8 mouse cellular contexts compared by ENCODE assay signal in genomic region chr2:94398138-94398970, GRCm38 (mm10). TPM values are rescaled to one million over a fixed set of nuclear protein-coding genes. Genes with fewer than 3 reads are reported as not detected.
DNase-seq lines count a peak whose midpoint lies in the region; ATAC-seq and TF ChIP-seq lines count a peak whose summit lies in the region.

No protein-coding gene starts in this region.

- no peaks in the 10 kb centered on the region for H3K27me3 ChIP-seq in intestine, postnatal 0 days (replicated peaks; ENCODE audit: control insufficient read depth, insufficient read depth, low read length)
- no peaks in the 10 kb centered on the region for H3K27me3 ChIP-seq in liver, embryonic 12.5 days (replicated peaks)

- no peaks in the 10 kb centered on the region for H3K9me3 ChIP-seq in intestine, postnatal 0 days (ENCODE audit: control insufficient read depth)
- no peaks in the 10 kb centered on the region for H3K9me3 ChIP-seq in liver, embryonic 12.5 days (replicated peaks)

- 44% methylated on average over 8 of the region's 8 CpGs for WGBS in intestine, postnatal 0 days
- 70% methylated on average over 8 of the region's 8 CpGs for WGBS in liver, embryonic 12.5 days (ENCODE audit: insufficient replicate concordance)

- no peak overlapping the region for H3K4me3 ChIP-seq in intestine, postnatal 0 days (ENCODE audit: low read depth, low read length)
- H3K4me3 ChIP-seq in liver, embryonic 12.5 days, result no peak overlapping the region

- peaks cover 9% of the 10 kb centered on the region for H3K4me1 ChIP-seq in intestine, postnatal 0 days (replicated peaks; ENCODE audit: control insufficient read depth, insufficient read depth, low read length)
- peaks cover 25% of the 10 kb centered on the region; the same call in 1 of the 2 replicates for H3K4me1 ChIP-seq in liver, embryonic 12.5 days

- H3K9ac ChIP-seq in intestine, postnatal 0 days (ENCODE audit: low read depth, low read length), result no peak overlapping the region
- no peak overlapping the region for H3K9ac ChIP-seq in liver, embryonic 12.5 days

- H3K27ac ChIP-seq in intestine, postnatal 0 days (ENCODE audit: low read depth, low read length), result peak overlapping the region; percentile 64; the same call in 1 of the 2 replicates
- H3K27ac ChIP-seq in liver, embryonic 12.5 days, result no peak overlapping the region

- TF ChIP-seq CTCF in intestine, postnatal 0 days (IDR thresholded peaks at IDR 0.05; ENCODE audit: low read depth), result no peak

- peak; percentile 9 for DNase-seq in Muller cell, postnatal 12 days (ENCODE audit: inconsistent ontology term)
- peak; percentile 65 for DNase-seq in gastrocnemius, postnatal 10 days
- DNase-seq in lung, postnatal 14 days, result peak; percentile 37
- no peak for DNase-seq in ovary, postnatal 14 days (ENCODE audit: low spot score)

- H3K4me2 ChIP-seq in intestine, postnatal 0 days (replicated peaks; ENCODE audit: low read depth), result no peak overlapping the region
- no peak overlapping the region for H3K4me2 ChIP-seq in liver, embryonic 12.5 days

- H3K36me3 ChIP-seq in intestine, postnatal 0 days (ENCODE audit: control insufficient read depth, insufficient read depth), result no peaks in the 10 kb centered on the region; the same call in 1 of the 2 replicates
- H3K36me3 ChIP-seq in liver, embryonic 12.5 days, result 0 out of 2 replicates have a peak, but pooled peaks cover 3% of the 10 kb centered on the region

- ATAC-seq in cerebellum, adult (ENCODE audit: insufficient number of reproducible peaks, low FRiP score, low TSS enrichment), result peak; percentile 90
- peak; percentile 52; the same call in 1 of the 2 replicates for ATAC-seq in intestine, postnatal 0 days
- no peak for ATAC-seq in inflammation-experienced regulatory T-cells, adult 6 months
- ATAC-seq in liver, embryonic 12.5 days, result no peak

RNA-seq across cellular contexts. Expression of gene Ttc17, which starts 8.1 kb away (rescaled TPM):
- 10 to 100 TPM; 16.9 to 20.9 TPM for total RNA-seq in gastrocnemius, postnatal 10 days (2021)
- polyA plus RNA-seq in intestine, postnatal 0 days (2015; fragmentation: Nextera tagmentation; extraction: Ambion mirVana), result 9.1 and 9.7 TPM in 2 replicates
- polyA plus RNA-seq in inflammation-experienced regulatory T-cells, adult 6 months (2017; shearing (Covaris generic)), result 10 to 100 TPM; 35.9 to 45.7 (median 41.6) TPM
- 8.2 TPM in 2 replicates for polyA plus RNA-seq in liver, embryonic 12.5 days (2016; fragmentation: Nextera tagmentation; extraction: Ambion mirVana)

RNA-seq across cellular contexts. Expression of gene Api5, which starts 39.6 kb away (rescaled TPM):
- 10 to 100 TPM; 26.0 to 30.6 TPM for total RNA-seq in gastrocnemius, postnatal 10 days (2021)
- polyA plus RNA-seq in intestine, postnatal 0 days (2015; fragmentation: Nextera tagmentation; extraction: Ambion mirVana), result 47.6 and 48.8 TPM in 2 replicates
- polyA plus RNA-seq in inflammation-experienced regulatory T-cells, adult 6 months (2017; shearing (Covaris generic)), result 100 to 1,000 TPM in 1 of 3 experiments, 10 to 100 TPM in 2; 87.9 to 115 (median 99.9) TPM
- polyA plus RNA-seq in liver, embryonic 12.5 days (2016; fragmentation: Nextera tagmentation; extraction: Ambion mirVana), result 131 and 133 TPM in 2 replicates

Comparison
In these comparisons a context has a peak if more than half of its experiments do, and no peak if none do; other contexts are left out.
1. ATAC-seq: peak in cerebellum, adult (single experiment) and intestine, postnatal 0 days (single experiment); none in inflammation-experienced regulatory T-cells, adult 6 months (single experiment) and liver, embryonic 12.5 days (single experiment).